Mouse (Mus musculus): ENCODE measurements at regions not wholly inside any gene's neighbourhood (a gene's known extent, or its start where the extent isn't known, plus 50 kb on each side); places are given as distances from the start of the nearest gene placed in this dataset.
"Not testable (repeated sequence)": the region's sequence is repeated elsewhere in the genome, so short reads cannot be mapped to it uniquely, and the experiment has no call there.

DNA sequence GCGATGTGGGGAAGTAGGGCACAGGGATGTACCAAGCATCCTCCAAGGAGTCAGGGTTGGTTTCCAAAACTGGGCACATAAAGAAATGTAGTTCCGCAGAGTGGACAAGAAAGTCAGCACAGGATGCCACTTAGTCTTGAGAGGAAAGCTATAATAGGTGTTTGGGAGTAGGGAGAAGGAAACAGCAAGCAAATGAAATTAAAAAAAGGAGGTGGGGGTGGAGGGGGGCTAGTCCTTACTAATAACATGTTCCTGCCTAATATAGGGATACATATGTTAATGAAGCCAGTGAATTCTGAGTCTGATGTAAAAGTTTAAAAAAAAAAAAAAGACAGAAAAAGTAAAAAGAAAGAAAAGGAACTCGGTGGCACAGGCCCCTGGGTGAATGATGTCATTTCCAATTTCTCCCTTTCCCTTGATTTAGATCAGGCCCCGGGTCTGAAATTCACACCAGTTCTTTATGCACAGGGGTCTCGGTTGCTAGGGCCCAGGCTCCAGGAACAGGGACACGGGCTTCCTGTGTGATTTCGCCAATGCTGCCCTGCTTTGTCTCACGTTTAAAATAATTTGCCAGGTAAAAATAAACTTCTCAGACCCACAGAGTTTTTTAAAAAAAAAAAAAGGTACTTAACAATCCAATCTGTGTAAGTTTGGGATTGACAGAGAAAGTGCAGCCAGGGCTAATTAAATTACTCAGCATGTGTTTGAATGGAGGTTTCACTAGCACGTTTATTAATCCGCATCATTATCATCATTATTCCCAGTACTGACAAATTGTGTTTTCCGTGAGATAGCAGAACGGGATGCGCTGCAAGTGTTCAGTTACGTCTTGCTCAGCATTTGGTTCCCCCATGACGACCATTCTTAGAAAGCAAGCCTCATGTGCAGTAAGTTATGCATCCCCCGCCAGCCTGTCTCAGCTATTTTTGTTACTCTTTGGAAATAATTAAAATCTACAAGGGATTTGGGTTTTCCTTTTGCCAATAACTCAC, 172.8 kb upstream of the Slc25a13 start:
- 83% methylated on average over 16 of the region's 16 CpGs for WGBS
- DNase-seq (ENCODE audit: low read depth, low spot score): no peak

DNA sequence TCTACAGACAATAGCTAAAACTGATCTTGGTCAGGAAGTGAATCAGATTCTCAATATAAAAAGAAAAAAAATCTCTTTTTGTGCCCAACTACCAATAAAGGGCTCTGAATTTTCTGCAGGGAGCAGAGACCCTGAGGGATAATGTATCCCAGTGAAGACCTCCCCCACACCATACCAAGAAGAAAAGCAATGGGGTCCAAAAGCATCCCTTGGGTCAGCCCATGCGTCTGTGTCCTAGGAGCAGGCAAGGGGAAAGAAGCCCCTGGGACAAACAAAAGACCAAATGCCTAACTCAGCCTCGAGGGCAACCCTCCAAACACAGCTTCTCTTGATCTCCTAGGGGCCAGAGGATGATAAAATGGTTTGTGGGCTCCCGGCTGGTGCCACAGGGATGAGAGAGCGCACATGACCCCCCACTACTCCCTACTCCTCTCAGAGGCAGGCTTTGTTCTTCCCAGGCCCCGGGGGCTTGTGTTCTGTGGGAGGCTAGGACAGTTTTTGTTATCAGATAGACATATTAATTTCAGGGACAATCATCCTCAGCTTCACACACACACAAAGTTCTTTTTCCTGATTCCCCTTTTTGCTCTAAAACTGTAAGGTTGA, 172.0 kb upstream of the Slc25a13 start:
- WGBS: 61% methylated on average over 5 of the region's 5 CpGs
- no peak for DNase-seq (ENCODE audit: low read depth, low spot score)

DNA sequence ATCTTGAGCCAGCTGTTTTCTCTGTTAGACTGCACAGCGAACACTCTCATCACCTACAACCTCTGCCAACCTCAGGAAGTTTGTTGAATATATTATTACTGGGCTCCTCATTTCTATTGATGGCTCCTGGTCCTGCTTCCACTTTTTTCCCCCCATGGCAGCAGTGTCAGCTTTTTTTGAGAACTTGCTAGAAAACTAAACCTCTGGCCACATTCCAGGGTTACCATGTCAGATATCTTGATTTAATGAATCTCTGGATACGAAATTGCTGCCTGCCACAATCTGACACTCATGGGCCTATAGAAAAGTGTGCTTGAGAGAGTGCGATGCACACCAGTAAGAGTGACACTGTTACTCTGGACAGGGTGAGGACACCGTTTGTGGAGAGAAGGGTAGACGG, 170.6 kb upstream of the Slc25a13 start:
- DNase-seq (ENCODE audit: low read depth, low spot score): no peak
- WGBS: 86% methylated on average over 5 of the region's 5 CpGs

DNA sequence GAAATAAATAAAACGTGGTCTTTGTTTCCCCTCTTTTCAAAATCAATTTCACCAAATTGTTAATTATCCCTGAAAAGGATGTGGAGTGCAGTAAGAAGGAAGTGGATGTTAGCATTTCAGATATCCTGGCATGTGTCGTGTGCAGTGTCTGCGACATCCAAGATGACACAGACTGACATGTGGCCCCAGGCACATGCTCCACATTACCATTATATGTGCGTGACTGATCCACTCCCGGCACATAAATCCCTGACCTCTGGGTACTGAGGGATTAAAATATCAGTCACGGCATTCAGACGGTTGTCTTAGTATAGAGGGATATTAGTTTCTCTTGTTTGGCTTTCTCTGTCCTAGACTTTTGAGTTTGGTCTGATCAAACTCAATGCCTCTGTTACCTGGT, 168.0 kb upstream of the Slc25a13 start:
- WGBS: 85% methylated on average over 7 of the region's 7 CpGs
- no peak for DNase-seq (ENCODE audit: low read depth, low spot score)

DNA sequence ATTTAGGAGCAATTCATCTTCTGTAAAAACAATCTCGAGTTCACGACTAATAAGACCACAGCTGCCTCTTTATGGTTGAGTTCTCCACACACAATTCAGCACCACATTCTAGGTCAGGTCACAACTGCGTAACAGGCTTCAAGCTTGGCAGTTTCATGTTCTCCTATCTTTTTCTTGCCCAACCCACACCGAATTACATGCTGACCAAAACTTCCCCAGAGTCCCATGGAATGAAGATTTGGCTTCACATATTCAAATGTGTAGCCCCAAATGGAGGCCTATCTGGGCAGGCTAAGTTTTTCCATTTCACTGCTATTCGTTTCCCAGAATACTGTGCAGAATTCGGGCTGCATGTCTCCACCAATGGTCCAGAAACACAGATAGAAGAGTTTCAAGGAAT, 167.5 kb upstream of the Slc25a13 start:
- 75% methylated on average over 6 of the region's 6 CpGs for WGBS
- DNase-seq (ENCODE audit: low read depth, low spot score): no peak

DNA sequence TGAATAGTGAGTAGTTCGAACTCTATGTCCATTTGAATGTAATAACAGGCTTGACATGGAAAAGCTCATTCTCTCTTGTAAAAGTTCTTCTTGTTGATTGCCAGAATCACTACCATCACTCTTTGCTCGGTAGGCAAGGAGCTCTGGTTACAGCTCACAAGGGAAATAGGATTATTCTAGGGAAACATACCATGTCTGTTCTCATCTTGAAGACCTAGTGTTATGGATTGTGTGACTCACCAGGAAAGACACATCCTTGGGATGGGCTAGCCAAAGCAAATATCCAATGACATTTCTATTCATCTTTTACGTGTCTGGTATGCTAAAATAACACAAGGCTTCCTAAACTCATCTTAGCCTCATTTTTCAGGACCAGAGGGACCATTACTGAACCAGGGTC, 155.4 kb upstream of the Slc25a13 start:
- no peak for DNase-seq (ENCODE audit: low read depth, low spot score)
- 82% methylated on average over 3 of the region's 3 CpGs for WGBS

DNA sequence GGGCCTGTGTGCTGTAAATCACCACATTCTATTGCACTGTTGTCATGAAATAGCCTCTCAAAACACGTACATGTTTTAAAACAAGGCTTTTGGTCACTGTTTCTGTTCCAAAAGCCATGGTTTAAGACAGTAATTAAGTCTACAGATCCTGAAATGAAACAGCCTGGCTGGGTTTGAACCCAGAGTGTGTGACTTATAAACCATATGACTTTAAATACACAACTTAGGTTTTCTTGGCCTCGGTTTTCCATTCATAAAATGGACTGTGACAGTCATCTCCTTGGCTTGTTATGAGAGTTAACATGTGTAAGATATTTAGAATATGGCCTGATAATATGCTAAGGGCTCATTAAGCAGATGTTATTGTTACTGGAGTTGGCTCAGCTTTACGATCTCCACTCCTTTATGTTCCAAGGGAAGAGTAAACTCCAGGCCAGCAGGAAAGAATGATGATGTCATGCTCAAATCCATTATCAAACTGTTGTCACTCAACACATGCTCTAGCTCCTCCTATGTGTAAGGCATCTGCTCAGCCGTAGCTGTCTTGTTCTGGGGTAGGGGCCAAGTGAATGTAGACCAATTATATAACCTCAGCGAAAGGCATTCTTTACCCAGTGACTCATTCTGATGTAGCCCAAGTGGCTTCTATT, 154.6 kb upstream of the Slc25a13 start:
- WGBS: 34% methylated on average over 5 of the region's 5 CpGs
- DNase-seq (ENCODE audit: low read depth, low spot score): no peak

DNA sequence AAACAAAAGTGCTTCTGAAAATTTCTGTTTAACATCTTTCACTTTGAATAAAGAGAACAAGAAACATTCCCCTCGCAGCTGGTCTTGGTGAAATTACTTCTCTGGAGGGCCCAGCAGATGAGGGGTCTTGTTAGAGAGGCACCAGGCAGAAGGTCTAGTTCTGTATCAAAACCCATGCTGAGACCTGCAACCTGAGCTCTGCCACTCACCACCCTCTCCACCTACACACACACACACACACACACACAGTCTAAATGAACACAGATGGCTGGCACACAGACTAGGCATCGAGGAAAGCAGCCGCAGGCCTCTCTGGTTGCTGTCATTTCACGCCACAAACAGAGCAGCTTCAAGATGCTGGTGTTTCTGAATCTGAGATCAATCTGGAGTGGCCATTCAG, 147.1 kb upstream of the Slc25a13 start:
- 64% methylated on average over 4 of the region's 4 CpGs for WGBS

DNA sequence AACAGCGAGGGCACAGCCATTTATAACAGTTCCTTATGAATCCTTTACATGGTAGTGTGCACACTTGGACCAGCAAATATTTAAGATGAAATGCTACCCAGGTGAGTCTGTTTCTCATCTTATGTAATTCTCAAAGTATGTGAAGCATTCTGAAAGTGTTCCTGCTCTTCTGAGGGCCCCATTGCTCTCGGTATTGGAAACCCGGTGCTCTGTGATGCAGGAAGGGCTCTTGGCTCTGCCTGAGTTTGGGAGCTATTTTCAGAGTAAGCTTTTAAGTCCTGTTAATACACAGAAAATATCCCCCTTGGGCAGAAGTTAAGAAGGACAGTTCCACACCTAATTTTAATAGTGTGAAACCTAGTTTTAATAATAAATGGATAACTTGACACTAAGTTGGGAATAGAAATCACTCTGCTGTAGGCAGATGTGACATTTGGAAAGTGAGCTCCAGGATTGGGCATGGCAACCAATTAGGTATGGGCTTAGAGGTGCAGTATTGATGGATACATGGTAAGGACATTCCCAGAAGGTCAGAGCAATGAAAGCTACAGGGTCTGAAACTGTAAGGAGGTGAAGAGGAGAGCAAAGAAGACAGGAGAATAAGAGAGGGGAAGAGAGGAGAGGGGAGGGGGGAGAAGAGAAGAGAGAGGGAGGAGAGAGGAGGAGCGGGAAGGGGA, 145.8 kb upstream of the Slc25a13 start:
- WGBS: 67% methylated on average over 4 of the region's 4 CpGs

More for the DNA sequence above, 147.1 kb upstream of the Slc25a13 start:
- no peak for DNase-seq (ENCODE audit: low read depth, low spot score)

DNA sequence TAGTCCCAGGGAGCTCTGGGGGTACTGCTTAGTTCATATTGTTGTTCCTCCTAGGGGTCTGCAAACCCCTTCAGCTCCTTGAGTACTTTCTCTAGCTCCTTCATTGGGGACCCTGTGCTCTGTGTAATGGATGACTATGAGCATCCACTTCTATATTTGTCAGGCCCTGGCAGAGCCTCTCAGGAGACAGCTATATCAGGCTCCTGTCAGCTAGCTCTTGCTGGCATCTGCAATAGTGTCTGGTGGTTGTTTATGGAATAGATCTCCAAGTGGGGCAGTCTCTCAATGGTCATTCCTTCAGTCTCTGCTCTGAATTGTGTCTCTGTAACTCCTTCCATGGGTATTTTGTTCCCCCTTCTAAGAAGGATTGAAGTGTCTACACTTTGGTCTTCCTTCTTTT, 144.2 kb upstream of the Slc25a13 start:
- not testable (repeated sequence) for DNase-seq (ENCODE audit: low read depth, low spot score)

More for the DNA sequence above, 145.8 kb upstream of the Slc25a13 start:
- DNase-seq (ENCODE audit: low read depth, low spot score): no peak

DNA sequence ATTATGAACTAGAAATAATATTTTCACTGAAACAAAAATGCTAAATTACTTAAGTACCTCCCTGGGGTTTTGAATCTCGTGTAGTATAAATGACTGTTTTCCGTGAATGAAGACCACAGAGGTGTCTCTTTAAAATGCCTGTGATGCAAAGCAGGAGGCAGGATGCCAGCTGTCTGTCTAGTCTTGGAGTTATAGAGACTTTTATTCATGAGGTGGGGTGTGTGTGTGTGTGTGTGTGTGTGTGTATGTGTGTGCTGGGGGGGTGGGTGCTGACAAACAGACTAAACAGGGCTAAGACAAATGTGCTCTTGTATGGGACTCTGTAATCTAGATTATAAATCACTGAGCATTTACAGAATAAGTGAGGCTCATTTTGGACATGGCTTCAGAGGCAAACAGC, 140.5 kb upstream of the Slc25a13 start:
- DNase-seq (ENCODE audit: low read depth, low spot score): no peak
- WGBS: 51% methylated on average over 2 of the region's 2 CpGs

DNA sequence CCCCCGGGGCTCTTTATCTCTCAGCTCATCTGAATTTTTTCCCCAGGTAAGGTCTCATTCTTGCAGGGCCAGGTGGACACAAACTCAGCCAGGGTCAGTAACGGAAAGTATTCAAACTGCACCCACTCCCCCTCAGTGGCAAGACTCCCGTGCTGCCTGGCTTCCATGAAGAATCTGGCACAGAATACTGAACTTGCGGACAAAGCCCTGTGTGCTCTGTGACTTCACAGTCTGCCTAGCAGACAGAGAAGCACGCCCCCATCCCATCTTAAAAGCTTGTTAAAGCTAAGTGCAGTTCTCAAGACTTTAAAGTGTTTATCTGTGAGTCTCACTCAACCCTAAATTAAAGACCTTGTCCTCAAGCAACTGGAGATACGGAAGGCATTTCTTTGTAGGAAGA, 140.0 kb upstream of the Slc25a13 start:
- 44% methylated on average over 6 of the region's 6 CpGs for WGBS
- DNase-seq (ENCODE audit: low read depth, low spot score): no peak

DNA sequence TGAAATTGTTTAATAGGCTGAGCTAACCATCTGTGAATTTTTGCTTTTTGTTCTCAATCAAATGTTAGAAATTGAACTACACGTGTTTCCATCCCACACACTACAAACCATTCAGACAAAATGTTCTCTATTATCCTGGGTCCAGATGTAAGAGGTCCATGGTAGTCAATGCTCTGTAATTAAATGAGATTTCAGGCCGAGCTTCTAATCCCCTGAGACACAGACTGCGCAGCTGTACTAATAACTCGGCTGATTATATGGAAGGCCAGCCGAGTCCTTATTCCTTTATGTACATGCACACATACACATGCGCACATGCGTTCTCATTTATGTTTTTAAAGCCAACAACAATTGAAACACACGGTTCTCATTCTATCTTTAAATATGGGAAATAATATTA, 118.3 kb upstream of the Slc25a13 start:
- WGBS: 83% methylated on average over 8 of the region's 8 CpGs
- DNase-seq (ENCODE audit: low read depth, low spot score): no peak

DNA sequence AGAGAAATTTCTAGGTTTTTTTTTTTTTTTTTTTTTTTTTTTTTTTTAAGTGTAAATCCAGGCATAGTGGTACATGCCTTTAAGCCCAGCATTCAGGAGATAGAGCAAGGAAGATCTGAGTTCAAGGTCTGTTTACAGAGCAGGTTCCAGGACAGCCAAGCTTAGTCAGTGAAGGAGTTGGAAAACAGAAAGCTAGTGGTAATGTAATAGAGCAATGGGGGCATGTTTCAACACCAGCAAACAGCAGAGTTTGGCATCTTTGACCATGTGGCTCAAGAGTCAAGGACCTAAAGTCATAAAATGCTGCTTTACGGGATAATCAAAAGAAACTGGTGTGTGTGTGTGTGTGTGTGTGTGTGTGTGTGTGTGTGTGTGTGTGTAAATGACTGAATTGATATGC, 113.3 kb upstream of the Slc25a13 start:
- no peak for DNase-seq (ENCODE audit: low read depth, low spot score)
- 64% methylated on average over 1 of the region's 1 CpGs for WGBS

DNA sequence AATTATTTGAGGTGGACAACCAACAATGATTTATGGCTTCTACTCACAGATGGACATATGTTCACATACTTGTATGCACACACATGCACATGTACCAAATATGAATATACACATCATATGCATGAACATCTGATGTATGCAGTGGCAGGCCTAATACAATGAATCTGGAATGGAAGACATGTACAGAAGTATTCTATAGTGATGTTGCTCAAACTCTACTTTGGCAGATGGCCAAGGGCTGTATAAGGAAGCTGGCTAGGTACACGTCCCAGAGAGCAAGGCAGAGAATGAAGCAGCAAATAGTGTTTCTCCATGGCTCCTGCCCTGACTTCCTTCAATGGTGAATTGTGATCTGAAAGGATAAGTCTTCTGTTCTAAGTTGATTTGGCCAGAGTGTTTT, 108.5 kb upstream of the Slc25a13 start:
- no peak for DNase-seq (ENCODE audit: low read depth, low spot score)
- WGBS: 7% methylated on average over 1 of the region's 1 CpGs

DNA sequence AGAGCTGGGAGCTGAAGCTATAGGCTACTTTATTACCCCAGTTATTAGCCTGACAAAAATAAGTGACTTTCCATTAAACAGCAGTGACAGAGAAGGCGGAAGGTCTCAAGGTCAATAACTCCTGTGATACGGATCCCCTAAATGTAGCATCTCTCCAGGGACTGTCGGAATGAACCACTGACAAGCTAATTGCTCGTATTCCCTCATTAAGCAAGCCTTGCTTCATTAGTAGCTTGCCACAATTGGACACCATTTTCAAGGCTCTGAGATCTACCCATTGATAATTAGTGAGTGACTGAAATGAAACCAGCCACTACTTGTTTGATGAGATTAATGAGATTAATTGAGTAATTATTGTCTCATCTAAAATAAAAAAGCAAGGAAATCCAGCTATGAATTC, 99.8 kb upstream of the Slc25a13 start:
- DNase-seq (ENCODE audit: low read depth, low spot score): no peak
- 78% methylated on average over 4 of the region's 4 CpGs for WGBS

DNA sequence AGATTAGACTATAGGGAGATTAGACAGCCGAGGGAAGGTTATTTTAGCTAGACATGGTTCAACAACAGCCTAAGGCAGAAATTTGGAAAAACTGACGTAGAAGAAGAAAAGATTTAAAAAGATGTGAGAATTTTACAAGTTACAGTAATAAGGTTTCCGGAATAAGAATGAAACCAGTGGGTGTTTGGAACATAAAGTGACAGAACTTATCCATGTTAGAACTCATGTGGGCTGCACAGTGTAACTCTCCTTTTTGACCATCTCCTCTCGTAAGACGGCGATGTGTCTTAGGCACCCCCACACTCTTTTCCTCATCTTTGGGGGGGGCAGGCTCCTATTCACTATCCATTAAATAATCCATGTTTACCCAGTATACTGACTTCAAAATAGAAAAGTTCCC, 96.2 kb upstream of the Slc25a13 start:
- WGBS: 88% methylated on average over 6 of the region's 6 CpGs
- no peak for DNase-seq (ENCODE audit: low read depth, low spot score)

DNA sequence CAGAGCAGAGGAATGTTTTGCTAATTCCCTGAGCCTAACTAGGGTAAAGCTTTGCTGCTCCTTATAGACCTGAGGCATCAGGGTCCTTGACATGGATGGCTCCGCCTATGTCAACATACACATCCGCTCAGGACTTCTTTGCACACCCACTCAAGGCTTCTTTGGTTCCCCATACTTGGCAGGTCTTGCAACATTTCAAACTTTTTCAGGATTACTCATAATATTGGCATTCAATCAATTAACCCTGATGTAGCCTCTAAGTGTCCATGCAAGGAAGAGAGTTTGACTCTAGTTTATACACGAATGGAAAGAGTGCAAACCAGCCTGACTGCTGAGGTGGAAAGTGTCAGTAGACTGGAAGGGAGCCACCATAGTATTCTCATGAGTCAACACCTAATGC, 93.2 kb upstream of the Slc25a13 start:
- WGBS: 61% methylated on average over 3 of the region's 3 CpGs
- DNase-seq (ENCODE audit: low read depth, low spot score): no peak

DNA sequence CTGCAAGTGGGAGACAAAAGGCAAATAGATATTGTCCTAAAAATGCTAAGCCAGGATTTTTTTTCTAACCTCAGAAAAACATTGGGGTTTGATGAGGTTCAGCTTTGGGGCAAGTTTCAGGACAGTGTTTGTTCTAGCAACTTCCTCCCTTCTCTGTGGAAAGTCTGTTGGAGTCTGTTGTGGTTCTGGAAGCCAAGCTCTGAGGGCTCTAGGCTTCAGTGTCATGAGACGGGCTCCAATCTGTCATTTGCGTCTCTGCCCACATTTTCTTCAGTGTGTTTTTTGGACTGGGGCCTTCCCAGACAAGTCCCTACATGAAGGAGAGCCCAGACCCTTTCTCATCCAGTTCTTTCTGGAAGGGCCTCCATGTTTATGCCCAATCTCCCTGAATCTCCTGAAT, 90.6 kb upstream of the Slc25a13 start:
- WGBS: 83% methylated on average over 2 of the region's 2 CpGs
- DNase-seq (ENCODE audit: low read depth, low spot score): no peak

DNA sequence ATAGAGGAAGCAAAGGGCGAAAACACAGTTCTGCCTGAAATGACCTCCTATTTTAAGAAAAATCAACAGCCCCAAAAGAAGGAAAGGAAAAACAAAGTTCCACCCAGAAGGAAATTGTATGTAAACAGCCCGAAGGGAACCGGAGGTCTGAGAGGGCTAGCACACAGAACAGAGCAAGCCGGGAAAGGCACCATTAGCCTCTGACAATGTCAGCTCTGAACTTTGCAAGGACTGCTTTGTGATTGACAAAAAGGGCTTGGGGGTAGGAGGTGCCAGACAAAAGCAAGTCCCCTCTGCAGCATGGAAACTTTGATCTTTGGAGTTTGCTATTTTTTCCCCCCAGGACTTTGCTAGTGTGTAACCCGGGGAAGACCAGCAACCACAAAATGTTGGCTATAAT, 86.8 kb upstream of the Slc25a13 start:
- DNase-seq (ENCODE audit: low read depth, low spot score): no peak
- WGBS: 32% methylated on average over 5 of the region's 5 CpGs
